Mouse (Mus musculus): ENCODE measurements at regions not wholly inside any gene's neighbourhood (a gene's known extent, or its start where the extent isn't known, plus 50 kb on each side); places are given as distances from the start of the nearest gene placed in this dataset.

GRCm38 (mm10) chr14:8935121-8935520 is 269.1 kb upstream of the 4930452B06Rik start:
- DNase-seq = no peak
